Mouse (Mus musculus): ENCODE results near the gene Ctdspl. TPM values are rescaled to one million over a fixed set of nuclear protein-coding genes. Genes with fewer than 3 reads are reported as not detected.
A peak's percentile ranks its signal among the peaks of the same experiment; 100 is the strongest.

The Ctdspl gene
- polyA plus RNA-seq, 1 experiment from 2014 or later, result 21.9 TPM

GRCm38 (mm10) chr9:119021731-119022130, 95.5 kb downstream of the Ctdspl start:
- no peak overlapping the region for H3K9ac ChIP-seq (ENCODE audit: low read depth, low read length)
- H3K4me1 ChIP-seq (replicated peaks; ENCODE audit: insufficient read depth, low read length), result peaks cover 24% of the 10 kb centered on the region
- ATAC-seq (replicated peaks; ENCODE audit: low FRiP score, low read depth) (no peak), DNase-seq (ENCODE audit: low spot score) (no peak)
- H3K27me3 ChIP-seq (ENCODE audit: insufficient read depth, low read length), result no peaks in the 10 kb centered on the region
- H3K4me2 ChIP-seq (ENCODE audit: low read length), result no peak overlapping the region
- no peak overlapping the region for H3K27ac ChIP-seq
- H3K36me3 ChIP-seq (ENCODE audit: insufficient read depth, low read length), result peaks cover 21% of the 10 kb centered on the region
- H3K4me3 ChIP-seq (replicated peaks; ENCODE audit: low read depth, low read length), result no peak overlapping the region
- TF ChIP-seq CTCF (IDR thresholded peaks at IDR 0.05; ENCODE audit: low read depth), result no peak
- 58% methylated on average over 7 of the region's 7 CpGs for WGBS
- no peaks in the 10 kb centered on the region for H3K9me3 ChIP-seq (replicated peaks; ENCODE audit: low read length)

GRCm38 (mm10) chr9:119025263-119025662, 99.0 kb downstream of the Ctdspl start:
- H3K4me2 ChIP-seq (ENCODE audit: low read length), result no peak overlapping the region
- no peak; the same call in 1 of the 2 replicates for TF ChIP-seq CTCF (IDR thresholded peaks at IDR 0.05; ENCODE audit: low read depth)
- H3K27ac ChIP-seq, result peak overlapping the region; percentile 75

GRCm38 (mm10) chr9:119025832-119026331, 99.6 kb downstream of the Ctdspl start:
- Histone ChIP-seq H3K9ac (ENCODE audit: low read depth, low read length) (no peak overlapping the region), H3K27ac (peak overlapping the region; percentile 75), H3K36me3 (ENCODE audit: insufficient read depth, low read length) (peaks cover 21% of the 10 kb centered on the region; the same call in 1 of the 2 replicates), H3K4me2 (ENCODE audit: low read length) (no peak overlapping the region), H3K9me3 (replicated peaks; ENCODE audit: low read length) (no peaks in the 10 kb centered on the region), H3K4me3 (replicated peaks; ENCODE audit: low read depth, low read length) (no peak overlapping the region), H3K4me1 (replicated peaks; ENCODE audit: insufficient read depth, low read length) (peaks cover 27% of the 10 kb centered on the region), H3K27me3 (ENCODE audit: insufficient read depth, low read length) (no peaks in the 10 kb centered on the region)
- peak; percentile 53; the same call in 1 of the 2 replicates for TF ChIP-seq CTCF (IDR thresholded peaks at IDR 0.05; ENCODE audit: low read depth)
- ATAC-seq (replicated peaks; ENCODE audit: low FRiP score, low read depth), result peak; percentile 55
- WGBS, result 39% methylated on average over 7 of the region's 7 CpGs
- peak; percentile 89 for DNase-seq (ENCODE audit: low spot score)

More at GRCm38 (mm10) chr9:119025263-119025662, 99.0 kb downstream of the Ctdspl start:
- WGBS, result 23% methylated on average over 6 of the region's 6 CpGs
- H3K36me3 ChIP-seq (ENCODE audit: insufficient read depth, low read length), result peaks cover 21% of the 10 kb centered on the region; the same call in 1 of the 2 replicates
- H3K27me3 ChIP-seq (ENCODE audit: insufficient read depth, low read length), result no peaks in the 10 kb centered on the region
- ATAC-seq (replicated peaks; ENCODE audit: low FRiP score, low read depth), result peak; percentile 33; the same call in 1 of the 2 replicates
- no peak overlapping the region for H3K4me3 ChIP-seq (replicated peaks; ENCODE audit: low read depth, low read length)
- peak; percentile 51 for DNase-seq (ENCODE audit: low spot score)
- H3K4me1 ChIP-seq (replicated peaks; ENCODE audit: insufficient read depth, low read length), result peaks cover 27% of the 10 kb centered on the region
- peak overlapping the region; percentile 6; the same call in 1 of the 2 replicates for H3K9ac ChIP-seq (ENCODE audit: low read depth, low read length)
- H3K9me3 ChIP-seq (replicated peaks; ENCODE audit: low read length), result no peaks in the 10 kb centered on the region

GRCm38 (mm10) chr9:119027337-119027736, 101.1 kb downstream of the Ctdspl start:
- H3K27ac ChIP-seq, result no peak overlapping the region
- no peak for TF ChIP-seq CTCF (IDR thresholded peaks at IDR 0.05; ENCODE audit: low read depth)
- H3K4me2 ChIP-seq (ENCODE audit: low read length), result no peak overlapping the region
- peaks cover 28% of the 10 kb centered on the region for H3K4me1 ChIP-seq (replicated peaks; ENCODE audit: insufficient read depth, low read length)
- ATAC-seq (replicated peaks; ENCODE audit: low FRiP score, low read depth) (no peak), DNase-seq (ENCODE audit: low spot score) (no peak)
- no peak overlapping the region for H3K4me3 ChIP-seq (replicated peaks; ENCODE audit: low read depth, low read length)
- WGBS, result 90% methylated on average over 7 of the region's 7 CpGs
- H3K9ac ChIP-seq (ENCODE audit: low read depth, low read length), result no peak overlapping the region
- peaks cover 24% of the 10 kb centered on the region; the same call in 1 of the 2 replicates for H3K36me3 ChIP-seq (ENCODE audit: insufficient read depth, low read length)
- no peaks in the 10 kb centered on the region for H3K27me3 ChIP-seq (ENCODE audit: insufficient read depth, low read length)
- no peaks in the 10 kb centered on the region for H3K9me3 ChIP-seq (replicated peaks; ENCODE audit: low read length)

- no peak for TF ChIP-seq CTCF (IDR thresholded peaks at IDR 0.05; ENCODE audit: low read depth)
- Histone ChIP-seq H3K9ac (ENCODE audit: low read depth, low read length) (no peak overlapping the region), H3K27ac (no peak overlapping the region), H3K27me3 (ENCODE audit: insufficient read depth, low read length) (no peaks in the 10 kb centered on the region), H3K4me1 (replicated peaks; ENCODE audit: insufficient read depth, low read length) (peaks cover 28% of the 10 kb centered on the region), H3K4me3 (replicated peaks; ENCODE audit: low read depth, low read length) (no peak overlapping the region), H3K36me3 (ENCODE audit: insufficient read depth, low read length) (peaks cover 23% of the 10 kb centered on the region; the same call in 1 of the 2 replicates), H3K4me2 (ENCODE audit: low read length) (no peak overlapping the region), H3K9me3 (replicated peaks; ENCODE audit: low read length) (no peaks in the 10 kb centered on the region)
- no peak for ATAC-seq (replicated peaks; ENCODE audit: low FRiP score, low read depth)
- DNase-seq (ENCODE audit: low spot score), result no peak
- WGBS, result 85% methylated on average over 27 of the region's 27 CpGs
Measured at GRCm38 (mm10) chr9:119028226-119029195, 102.3 kb downstream of the Ctdspl start.

- WGBS, result 52% methylated on average over 7 of the region's 7 CpGs
- peaks cover 21% of the 10 kb centered on the region for H3K4me1 ChIP-seq (replicated peaks; ENCODE audit: insufficient read depth, low read length)
- ATAC-seq (replicated peaks; ENCODE audit: low FRiP score, low read depth), result 0 out of 2 replicates have a peak, but pooled peaks have one; percentile 7
Measured at GRCm38 (mm10) chr9:119029568-119029967, 103.3 kb downstream of the Ctdspl start.

More at GRCm38 (mm10) chr9:119029568-119029967, 103.3 kb downstream of the Ctdspl start:
- peak; percentile 73 for DNase-seq (ENCODE audit: low spot score)
- peak; percentile 85 for TF ChIP-seq CTCF (IDR thresholded peaks at IDR 0.05; ENCODE audit: low read depth)
- no peak overlapping the region for H3K4me2 ChIP-seq (ENCODE audit: low read length)
- peaks cover 30% of the 10 kb centered on the region for H3K36me3 ChIP-seq (ENCODE audit: insufficient read depth, low read length)
- H3K27me3 ChIP-seq (ENCODE audit: insufficient read depth, low read length), result no peaks in the 10 kb centered on the region
- H3K4me3 ChIP-seq (replicated peaks; ENCODE audit: low read depth, low read length), result no peak overlapping the region
- no peak overlapping the region for H3K27ac ChIP-seq
- H3K9ac ChIP-seq (ENCODE audit: low read depth, low read length), result no peak overlapping the region
- H3K9me3 ChIP-seq (replicated peaks; ENCODE audit: low read length), result no peaks in the 10 kb centered on the region
